Mouse (Mus musculus): ENCODE results near the gene Slc38a4. TPM values are rescaled to one million over a fixed set of nuclear protein-coding genes. Genes with fewer than 3 reads are reported as not detected.

Gene Slc38a4
- polyA plus RNA-seq, 2 experiments, result 24.4 to 52.7 TPM

DNA sequence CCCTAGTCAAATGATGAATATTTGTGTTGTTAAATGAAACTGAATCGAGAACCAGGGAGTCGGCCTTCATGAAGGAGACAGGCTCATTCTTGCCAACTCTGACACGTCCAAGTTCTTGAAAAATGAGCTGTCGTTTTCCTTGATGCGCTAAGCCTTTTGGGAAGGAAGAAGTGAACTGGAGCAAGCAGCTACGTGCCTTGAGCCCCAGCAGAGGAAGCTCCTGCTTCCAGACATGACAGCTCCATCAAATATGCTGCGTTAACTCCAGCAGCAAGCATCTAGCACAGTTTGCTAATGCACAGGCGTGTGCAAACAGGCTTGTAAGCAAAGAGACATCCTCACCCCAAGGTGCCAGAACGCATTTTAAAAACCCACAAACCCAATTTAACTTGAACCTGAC, 80.6 kb downstream of the Slc38a4 start:
- WGBS (ENCODE audit: insufficient replicate concordance), result 60% methylated on average over 9 of the region's 9 CpGs
- TF ChIP-seq EP300 (IDR thresholded peaks at IDR 0.05; ENCODE audit: low read depth) (no peak), CTCF (IDR thresholded peaks at IDR 0.05; ENCODE audit: low read depth) (no peak)
- H3K36me3 ChIP-seq (replicated peaks; ENCODE audit: control insufficient read depth, insufficient read depth, low read depth), result no peaks in the 10 kb centered on the region
- DNase-seq (ENCODE audit: low read depth in 3 of 3, low spot score in 3 of 3), result no peak
- no peak overlapping the region for H3K4me2 ChIP-seq (ENCODE audit: low read depth)
- ATAC-seq (ENCODE audit: insufficient read depth), result no peak
- no peak overlapping the region for H3K9ac ChIP-seq (replicated peaks)
- H3K27me3 ChIP-seq (ENCODE audit: control insufficient read depth, insufficient read depth, low read length), result no peaks in the 10 kb centered on the region
- no peaks in the 10 kb centered on the region for H3K4me1 ChIP-seq (replicated peaks; ENCODE audit: control insufficient read depth in 2 of 2, insufficient read depth in 2 of 2, low read length in 1 of 2)
- H3K4me3 ChIP-seq (ENCODE audit: insufficient read depth in 1 of 2, low read depth in 2 of 2, low read length in 2 of 2), result no peak overlapping the region
- H3K9me3 ChIP-seq (ENCODE audit: control insufficient read depth, low read length), result no peaks in the 10 kb centered on the region
- H3K27ac ChIP-seq, result no peak overlapping the region

DNA sequence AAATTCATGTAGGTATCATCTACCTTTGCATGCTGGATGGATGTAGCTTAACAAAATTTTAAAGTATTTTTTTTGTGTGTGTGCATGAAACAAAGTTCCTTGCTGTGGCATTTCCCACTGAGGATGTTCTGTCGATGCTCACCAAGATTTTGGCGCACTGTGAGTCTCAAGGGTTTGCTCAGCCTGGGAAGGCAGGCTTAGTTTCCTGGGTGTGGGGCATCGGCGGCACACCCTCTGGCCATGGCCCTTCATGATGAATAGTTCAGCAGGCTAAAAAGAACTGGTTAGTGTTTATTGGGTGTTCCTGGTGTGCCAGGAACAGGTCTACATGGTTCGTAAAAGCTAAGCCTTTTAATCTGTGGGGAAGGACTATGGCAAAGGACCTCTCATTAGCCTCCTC, 81.6 kb downstream of the Slc38a4 start:
- Histone ChIP-seq H3K4me1 (replicated peaks; ENCODE audit: control insufficient read depth in 2 of 2, insufficient read depth in 2 of 2, low read length in 1 of 2) (no peaks in the 10 kb centered on the region), H3K27me3 (ENCODE audit: control insufficient read depth, insufficient read depth, low read length) (no peaks in the 10 kb centered on the region), H3K4me3 (ENCODE audit: insufficient read depth in 1 of 2, low read depth in 2 of 2, low read length in 2 of 2) (no peak overlapping the region), H3K36me3 (replicated peaks; ENCODE audit: control insufficient read depth, insufficient read depth, low read depth) (no peaks in the 10 kb centered on the region), H3K9ac (replicated peaks) (no peak overlapping the region), H3K27ac (no peak overlapping the region), H3K4me2 (ENCODE audit: low read depth) (no peak overlapping the region), H3K9me3 (ENCODE audit: control insufficient read depth, low read length) (no peaks in the 10 kb centered on the region)
- TF ChIP-seq EP300 (IDR thresholded peaks at IDR 0.05; ENCODE audit: low read depth) (no peak), CTCF (IDR thresholded peaks at IDR 0.05; ENCODE audit: low read depth) (no peak)
- ATAC-seq (ENCODE audit: insufficient read depth), result no peak
- 82% methylated on average over 5 of the region's 5 CpGs for WGBS (ENCODE audit: insufficient replicate concordance)
- no peak for DNase-seq (ENCODE audit: low read depth in 3 of 3, low spot score in 3 of 3)

DNA sequence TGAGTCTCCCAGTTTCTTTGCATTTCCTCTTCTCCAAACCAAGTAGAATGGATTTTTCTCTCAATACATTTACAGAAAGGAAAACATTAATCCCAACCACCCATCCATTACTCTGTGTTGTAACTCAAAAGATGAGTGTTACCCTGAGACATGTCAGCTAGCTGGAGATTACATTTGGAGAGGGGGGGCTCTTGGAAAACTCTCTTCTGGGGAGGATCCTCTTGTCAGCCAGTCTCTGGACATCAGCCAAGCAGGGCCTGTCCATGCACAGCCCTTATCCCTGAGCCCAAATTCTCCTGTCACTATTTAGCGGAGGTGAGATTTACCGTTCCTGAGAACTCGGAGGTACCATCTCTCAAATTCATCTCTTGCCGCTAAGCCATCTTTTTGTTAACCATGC, 82.4 kb downstream of the Slc38a4 start:
- TF ChIP-seq CTCF (IDR thresholded peaks at IDR 0.05; ENCODE audit: low read depth) (no peak), EP300 (IDR thresholded peaks at IDR 0.05; ENCODE audit: low read depth) (no peak)
- H3K9me3 ChIP-seq (ENCODE audit: control insufficient read depth, low read length), result no peaks in the 10 kb centered on the region
- 85% methylated on average over 4 of the region's 4 CpGs for WGBS (ENCODE audit: insufficient replicate concordance)
- no peaks in the 10 kb centered on the region for H3K36me3 ChIP-seq (replicated peaks; ENCODE audit: control insufficient read depth, insufficient read depth, low read depth)
- no peaks in the 10 kb centered on the region for H3K4me1 ChIP-seq (replicated peaks; ENCODE audit: control insufficient read depth in 2 of 2, insufficient read depth in 2 of 2, low read length in 1 of 2)
- no peak overlapping the region for H3K9ac ChIP-seq (replicated peaks)
- DNase-seq (ENCODE audit: low read depth in 3 of 3, low spot score in 3 of 3) (no peak), ATAC-seq (ENCODE audit: insufficient read depth) (no peak)
- no peak overlapping the region for H3K4me3 ChIP-seq (ENCODE audit: insufficient read depth in 1 of 2, low read depth in 2 of 2, low read length in 2 of 2)
- no peak overlapping the region for H3K4me2 ChIP-seq (ENCODE audit: low read depth)
- no peaks in the 10 kb centered on the region for H3K27me3 ChIP-seq (ENCODE audit: control insufficient read depth, insufficient read depth, low read length)
- no peak overlapping the region for H3K27ac ChIP-seq

DNA sequence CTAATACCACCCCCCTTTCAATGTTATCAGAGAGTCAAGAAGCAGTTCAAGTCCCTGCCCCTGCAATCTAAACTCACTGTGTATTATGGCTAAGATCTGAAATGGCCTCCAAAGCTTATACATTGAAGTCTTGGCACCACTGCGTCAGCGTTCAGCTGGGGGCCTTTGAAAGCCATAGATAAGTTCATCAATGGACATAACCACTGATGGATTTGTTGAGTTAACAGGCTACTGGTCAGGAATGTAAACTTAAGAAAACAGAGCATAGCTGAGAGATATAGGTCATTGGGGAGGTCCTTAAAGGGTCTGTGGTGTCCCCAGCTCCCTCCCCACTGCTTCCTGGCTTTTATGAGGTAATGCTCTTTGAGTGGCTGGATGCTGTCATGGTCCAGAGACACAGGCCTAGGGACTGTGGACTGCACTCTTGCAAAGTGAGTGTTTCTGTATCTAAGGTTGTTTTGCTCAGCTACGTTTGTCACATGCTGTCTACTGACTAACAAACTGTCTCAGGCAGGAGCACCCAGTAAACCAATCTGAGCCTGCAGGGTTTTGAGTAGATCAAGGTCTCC, 83.0 kb downstream of the Slc38a4 start:
- Histone ChIP-seq H3K9me3 (ENCODE audit: control insufficient read depth, low read length) (no peaks in the 10 kb centered on the region), H3K36me3 (replicated peaks; ENCODE audit: control insufficient read depth, insufficient read depth, low read depth) (no peaks in the 10 kb centered on the region), H3K27me3 (ENCODE audit: control insufficient read depth, insufficient read depth, low read length) (no peaks in the 10 kb centered on the region), H3K27ac (no peak overlapping the region), H3K9ac (replicated peaks) (no peak overlapping the region), H3K4me3 (ENCODE audit: insufficient read depth in 1 of 2, low read depth in 2 of 2, low read length in 2 of 2) (no peak overlapping the region), H3K4me2 (ENCODE audit: low read depth) (no peak overlapping the region), H3K4me1 (replicated peaks; ENCODE audit: control insufficient read depth in 2 of 2, insufficient read depth in 2 of 2, low read length in 1 of 2) (no peaks in the 10 kb centered on the region)
- DNase-seq (ENCODE audit: low read depth in 3 of 3, low spot score in 3 of 3) (no peak), ATAC-seq (ENCODE audit: insufficient read depth) (no peak)
- TF ChIP-seq EP300 (IDR thresholded peaks at IDR 0.05; ENCODE audit: low read depth) (no peak), CTCF (IDR thresholded peaks at IDR 0.05; ENCODE audit: low read depth) (no peak)
- WGBS (ENCODE audit: insufficient replicate concordance), result 71% methylated on average over 3 of the region's 3 CpGs

DNA sequence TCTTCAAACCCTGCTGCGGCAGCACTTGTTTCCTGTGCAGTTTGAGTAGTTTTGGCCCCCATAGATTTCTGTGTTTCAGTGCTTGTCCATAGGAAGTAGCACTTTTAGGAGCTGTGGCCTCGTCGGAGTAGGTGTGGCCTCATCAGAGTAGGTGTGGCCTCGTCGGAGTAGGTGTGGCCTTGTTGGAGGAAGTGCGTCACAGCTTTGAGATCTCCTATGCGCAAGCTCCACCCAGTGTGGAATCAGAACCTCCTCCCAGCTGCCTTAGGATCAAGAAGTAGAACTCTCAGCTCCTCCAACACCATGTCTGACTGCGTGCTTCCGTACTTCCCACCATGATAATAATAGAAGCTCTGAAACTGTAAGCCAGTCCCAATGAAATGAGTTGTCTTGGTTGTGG, 83.8 kb downstream of the Slc38a4 start:
- H3K27me3 ChIP-seq (ENCODE audit: control insufficient read depth, insufficient read depth, low read length), result no peaks in the 10 kb centered on the region
- H3K4me3 ChIP-seq (ENCODE audit: insufficient read depth in 1 of 2, low read depth in 2 of 2, low read length in 2 of 2), result no peak overlapping the region
- H3K4me1 ChIP-seq (replicated peaks; ENCODE audit: control insufficient read depth in 2 of 2, insufficient read depth in 2 of 2, low read length in 1 of 2), result no peaks in the 10 kb centered on the region
- DNase-seq (ENCODE audit: low read depth in 3 of 3, low spot score in 3 of 3), result no peak
- no peak for ATAC-seq (ENCODE audit: insufficient read depth)
- no peak overlapping the region for H3K27ac ChIP-seq
- no peak overlapping the region for H3K9ac ChIP-seq (replicated peaks)
- 66% methylated on average over 9 of the region's 9 CpGs for WGBS (ENCODE audit: insufficient replicate concordance)
- H3K36me3 ChIP-seq (replicated peaks; ENCODE audit: control insufficient read depth, insufficient read depth, low read depth), result no peaks in the 10 kb centered on the region
- H3K4me2 ChIP-seq (ENCODE audit: low read depth), result no peak overlapping the region
- no peak for TF ChIP-seq EP300 (IDR thresholded peaks at IDR 0.05; ENCODE audit: low read depth)
- TF ChIP-seq CTCF (IDR thresholded peaks at IDR 0.05; ENCODE audit: low read depth), result no peak
- no peaks in the 10 kb centered on the region for H3K9me3 ChIP-seq (ENCODE audit: control insufficient read depth, low read length)

Measured in liver, embryonic 14.5 days (tissue).